24 mouse cellular contexts compared by ENCODE assay signal in genomic region chr4:145244676-145245075, GRCm38 (mm10). TPM values are rescaled to one million over a fixed set of nuclear protein-coding genes. Genes with fewer than 3 reads are reported as not detected.
DNase-seq lines count a peak whose midpoint lies in the region; ATAC-seq and TF ChIP-seq lines count a peak whose summit lies in the region.
"Had no signal": no experiment of that assay in that cellular context is flagged by ENCODE, and none has a peak within 500 bp of the region (broad histone marks: within the 10 kb centered on the region; RNA-seq: fewer than 3 reads in every experiment).

No protein-coding gene starts in this region.

- H3K4me3 ChIP-seq in gastrocnemius, adult 2 months: peak overlapping the region; percentile 89
- no peak overlapping the region for H3K4me3 ChIP-seq in liver, embryonic 15.5 days (replicated peaks)
- no peak overlapping the region for H3K4me3 ChIP-seq in liver, embryonic 12.5 days
- H3K4me3 ChIP-seq in brown adipose tissue, adult 24 weeks (ENCODE audit: insufficient read depth, low read depth, low read length): peak overlapping the region; percentile 90
- no peak overlapping the region for H3K4me3 ChIP-seq in myocyte
- no peak overlapping the region for H3K4me3 ChIP-seq in intestine, postnatal 0 days (ENCODE audit: low read depth, low read length)
- H3K4me3 ChIP-seq: embryonic facial prominence, embryonic 13.5 days; forebrain, embryonic 12.5 days; heart, embryonic 10.5 days had no signal

- no peak for ATAC-seq in liver, embryonic 15.5 days (ENCODE audit: insufficient read depth)
- ATAC-seq in liver, embryonic 12.5 days: no peak
- ATAC-seq in intestine, postnatal 0 days: no peak
- ATAC-seq: CD4-positive, CD25-positive, alpha-beta regulatory T cell, adult 4 months; forebrain, embryonic 16.5 days had no signal

- 63% methylated on average over 2 of the region's 2 CpGs for WGBS in liver, embryonic 15.5 days (ENCODE audit: insufficient replicate concordance)
- WGBS in liver, embryonic 12.5 days (ENCODE audit: insufficient replicate concordance): 71% methylated on average over 2 of the region's 2 CpGs
- WGBS in intestine, postnatal 0 days: 95% methylated on average over 2 of the region's 2 CpGs

- peaks cover 23% of the 10 kb centered on the region; the same call in 1 of the 2 replicates for H3K27me3 ChIP-seq in liver, embryonic 15.5 days
- peaks cover 52% of the 10 kb centered on the region for H3K27me3 ChIP-seq in liver, embryonic 12.5 days (replicated peaks)
- H3K27me3 ChIP-seq in myocyte (ENCODE audit: control insufficient read depth, insufficient read depth, insufficient read length): no peaks in the 10 kb centered on the region
- no peaks in the 10 kb centered on the region for H3K27me3 ChIP-seq in intestine, postnatal 0 days (replicated peaks; ENCODE audit: control insufficient read depth, insufficient read depth, low read length)

- DNase-seq in gastrocnemius, adult 2 months: no peak
- no peak for DNase-seq in gastrocnemius, adult 18-20 months (ENCODE audit: low spot score)
- DNase-seq: adrenal gland, adult 8-10 months; adrenal gland, postnatal 36 days; B cell, adult 2 months; cerebellum, adult 18-20 months; cerebellum, adult 9-11 months; cerebellum, postnatal 36 days; gastrocnemius, postnatal 36 days; heart, adult 18-20 months; heart, postnatal 14 days had no signal

- no peak overlapping the region for H3K9ac ChIP-seq in liver, embryonic 15.5 days
- H3K9ac ChIP-seq in liver, embryonic 12.5 days: no peak overlapping the region
- no peak overlapping the region for H3K9ac ChIP-seq in intestine, postnatal 0 days (ENCODE audit: low read depth, low read length)
- H3K9ac ChIP-seq: embryonic facial prominence, embryonic 13.5 days; forebrain, embryonic 12.5 days; heart, embryonic 15.5 days; hindbrain, embryonic 14.5 days had no signal

- 0 out of 2 replicates have a peak overlapping the region, but pooled peaks have one; percentile 75 for H3K4me2 ChIP-seq in liver, embryonic 15.5 days
- no peak overlapping the region for H3K4me2 ChIP-seq in liver, embryonic 12.5 days
- H3K4me2 ChIP-seq in myocyte (ENCODE audit: low read depth): peak overlapping the region; percentile 99
- H3K4me2 ChIP-seq in intestine, postnatal 0 days (replicated peaks; ENCODE audit: low read depth): no peak overlapping the region
- H3K4me2 ChIP-seq: embryonic facial prominence, embryonic 13.5 days; forebrain, embryonic 12.5 days; hindbrain, embryonic 14.5 days had no signal

- H3ac ChIP-seq in myocyte (ENCODE audit: control insufficient read depth, insufficient read length): no peak overlapping the region

- H3K36me3 ChIP-seq in liver, embryonic 15.5 days (replicated peaks): no peaks in the 10 kb centered on the region
- no peaks in the 10 kb centered on the region for H3K36me3 ChIP-seq in liver, embryonic 12.5 days
- H3K36me3 ChIP-seq in myocyte (ENCODE audit: control insufficient read depth, insufficient read depth): no peaks in the 10 kb centered on the region
- no peaks in the 10 kb centered on the region for H3K36me3 ChIP-seq in intestine, postnatal 0 days (ENCODE audit: control insufficient read depth, insufficient read depth)
- H3K36me3 ChIP-seq: embryonic facial prominence, embryonic 13.5 days; forebrain, embryonic 12.5 days; G1E; heart, embryonic 10.5 days; heart, embryonic 15.5 days had no signal

- H3K79me2 ChIP-seq in myocyte (ENCODE audit: control insufficient read depth, insufficient read depth): peaks cover 50% of the 10 kb centered on the region

- H3K27ac ChIP-seq in gastrocnemius, adult 2 months: peak overlapping the region; percentile 92
- no peak overlapping the region for H3K27ac ChIP-seq in liver, embryonic 15.5 days (replicated peaks)
- H3K27ac ChIP-seq in liver, embryonic 12.5 days: no peak overlapping the region
- peak overlapping the region; percentile 15; the same call in 1 of the 2 replicates for H3K27ac ChIP-seq in brown adipose tissue, adult 24 weeks (replicated peaks; ENCODE audit: low read depth, low read length)
- no peak overlapping the region for H3K27ac ChIP-seq in intestine, postnatal 0 days (ENCODE audit: low read depth, low read length)
- H3K27ac ChIP-seq: embryonic facial prominence, embryonic 13.5 days; forebrain, embryonic 12.5 days; heart, embryonic 10.5 days; heart, embryonic 15.5 days; hindbrain, embryonic 14.5 days had no signal

- no peak for TF ChIP-seq CTCF in gastrocnemius, adult 2 months (IDR thresholded peaks at IDR 0.05)
- TF ChIP-seq CTCF in intestine, postnatal 0 days (IDR thresholded peaks at IDR 0.05; ENCODE audit: low read depth): no peak

- no peak for TF ChIP-seq POLR2A in myocyte (IDR thresholded peaks at IDR 0.05; ENCODE audit: insufficient read length, low read depth)

- H3K9me3 ChIP-seq in liver, embryonic 15.5 days (replicated peaks): no peaks in the 10 kb centered on the region
- no peaks in the 10 kb centered on the region for H3K9me3 ChIP-seq in liver, embryonic 12.5 days (replicated peaks)
- no peaks in the 10 kb centered on the region for H3K9me3 ChIP-seq in intestine, postnatal 0 days (ENCODE audit: control insufficient read depth)
- H3K9me3 ChIP-seq: embryonic facial prominence, embryonic 13.5 days; forebrain, embryonic 12.5 days; heart, embryonic 10.5 days; heart, embryonic 15.5 days had no signal

- peaks cover 29% of the 10 kb centered on the region for H3K4me1 ChIP-seq in liver, embryonic 15.5 days (replicated peaks)
- peaks cover 12% of the 10 kb centered on the region; the same call in 1 of the 2 replicates for H3K4me1 ChIP-seq in liver, embryonic 12.5 days
- peaks cover 31% of the 10 kb centered on the region for H3K4me1 ChIP-seq in brown adipose tissue, adult 24 weeks (ENCODE audit: control insufficient read depth, insufficient read depth, insufficient read length, low read length)
- no peaks in the 10 kb centered on the region for H3K4me1 ChIP-seq in intestine, postnatal 0 days (replicated peaks; ENCODE audit: control insufficient read depth, insufficient read depth, low read length)

- intact Hi-C loops in gastrocnemius, adult 2 months (cut with DNase I): no loop called here

TF ChIP-seq in myocyte, 11 proteins besides CTCF, POLR2A, EP300 and RAD21:
- no peak for TF ChIP-seq REST (IDR thresholded peaks at IDR 0.05; ENCODE audit: insufficient read depth, insufficient read length)
- no peak for TF ChIP-seq CEBPB (IDR thresholded peaks at IDR 0.05; ENCODE audit: insufficient read depth, poor library complexity, severe bottlenecking)

RNA-seq across cellular contexts. Expression of gene Tnfrsf1b, which starts 2.0 kb away (rescaled TPM):
- total RNA-seq in gastrocnemius, adult 2 months (2021): 1 to 10 TPM; 2.5 to 3.0 TPM
- total RNA-seq in gastrocnemius, adult 18-20 months (2021): 1 to 10 TPM; 1.5 to 2.9 TPM
- 7.7 and 9.3 TPM in 2 replicates for polyA plus RNA-seq in liver, embryonic 15.5 days (2015; fragmentation: Nextera tagmentation; extraction: Ambion mirVana)
- polyA plus RNA-seq in liver, embryonic 12.5 days (2016; fragmentation: Nextera tagmentation; extraction: Ambion mirVana): 4.9 TPM in 2 replicates
- polyA plus RNA-seq in brown adipose tissue, adult 24 weeks (2012; ENCODE audit: insufficient read depth, insufficient read length, missing spikeins): 2.8 and 3.4 TPM in 2 replicates
- polyA plus RNA-seq in myocyte (2012; fragmentation: generic; extraction: Trizol): 9.7 TPM
- 2.8 and 2.9 TPM in 2 replicates for polyA plus RNA-seq in intestine, postnatal 0 days (2015; fragmentation: Nextera tagmentation; extraction: Ambion mirVana)
- total RNA-seq: G1E had no signal
- polyA plus RNA-seq: G1E had no signal

RNA-seq across cellular contexts. Expression of gene Vps13d, which starts 49.9 kb away (rescaled TPM):
- total RNA-seq in gastrocnemius, adult 2 months (2021): 10 to 100 TPM; 35.6 to 37.0 TPM
- 10 to 100 TPM; 28.7 to 34.3 TPM for total RNA-seq in gastrocnemius, adult 18-20 months (2021)
- polyA plus RNA-seq in liver, embryonic 15.5 days (2015; fragmentation: Nextera tagmentation; extraction: Ambion mirVana): 3.5 and 3.9 TPM in 2 replicates
- polyA plus RNA-seq in liver, embryonic 12.5 days (2016; fragmentation: Nextera tagmentation; extraction: Ambion mirVana): 3.5 and 3.9 TPM in 2 replicates
- 30.9 and 35.6 TPM in 2 replicates for polyA plus RNA-seq in brown adipose tissue, adult 24 weeks (2012; ENCODE audit: insufficient read depth, insufficient read length, missing spikeins)
- 20.0 TPM for polyA plus RNA-seq in myocyte (2012; fragmentation: generic; extraction: Trizol)
- polyA plus RNA-seq in intestine, postnatal 0 days (2015; fragmentation: Nextera tagmentation; extraction: Ambion mirVana): 14.8 and 18.2 TPM in 2 replicates

Comparison
In these comparisons a context has a peak if more than half of its experiments do, and no peak if none do; other contexts are left out.
1. H3K4me2 ChIP-seq: peak in liver, embryonic 15.5 days (single experiment) and myocyte (single experiment); none in liver, embryonic 12.5 days (single experiment) and intestine, postnatal 0 days (single experiment).
2. H3K27ac ChIP-seq: peak in gastrocnemius, adult 2 months (single experiment) and brown adipose tissue, adult 24 weeks (single experiment); none in liver, embryonic 15.5 days (single experiment), liver, embryonic 12.5 days (single experiment) and intestine, postnatal 0 days (single experiment).
3. H3K4me3 ChIP-seq: peak in gastrocnemius, adult 2 months (single experiment) and brown adipose tissue, adult 24 weeks (single experiment); none in liver, embryonic 15.5 days (single experiment), liver, embryonic 12.5 days (single experiment), myocyte (single experiment) and intestine, postnatal 0 days (single experiment).